Mouse (Mus musculus) brain, embryonic 14.5 days (tissue): ENCODE data around the gene Cobl.

Experiments
- CTCF ChIP-seq: fragments of 200-500 bp; IDR thresholded peaks from 2 replicates; pipeline ENCODE4 v1.5.1; 2012; ENCODE audit warnings: inconsistent platforms, mild to moderate bottlenecking, moderate library complexity, borderline replicate concordance; ENCODE audit not compliant: insufficient read depth, insufficient read length; ENCODE audit errors: extremely low read depth
- POLR2A ChIP-seq: fragments of 200-500 bp; IDR thresholded peaks from 2 replicates; pipeline ENCODE4 v1.6.1; 2012; ENCODE audit warnings: mild to moderate bottlenecking, inconsistent platforms, borderline replicate concordance; ENCODE audit not compliant: poor library complexity, insufficient read depth, insufficient read length, severe bottlenecking; ENCODE audit errors: extremely low read depth

- TF ChIP-seq POLR2A = no peak
- TF ChIP-seq CTCF = no peak
These were observed 228.4 kb downstream of the Cobl start for GRCm38 (mm10) chr11:12236341-12236740.
